Mouse (Mus musculus) CH12.LX (cell line): ENCODE measurements around the gene Nprl3. TPM values are rescaled to one million over a fixed set of nuclear protein-coding genes. Genes with fewer than 3 reads are reported as not detected.
A peak's percentile ranks its signal among the peaks of the same experiment; 100 is the strongest.

ENCODE experiments used
- DNase-seq: peaks from one replicate; pipeline ENCODE4 v3.0.0-alpha.2; 2013; ENCODE audit errors: extremely low read depth
- H3K27ac ChIP-seq: 2 replicates; pipeline ENCODE4 v1.5.1; 2012; ENCODE audit warnings: low read depth, mild to moderate bottlenecking, control low read depth, moderate library complexity; ENCODE audit not compliant: insufficient read depth
- H3K27me3 ChIP-seq: replicated peaks from 2 replicates; pipeline ENCODE3; 2012; ENCODE audit warnings: inconsistent platforms
- H3K36me3 ChIP-seq, 2 experiments: replicated peaks in 1 of 2; 2 replicates each; pipeline versions ENCODE3 to v1.6.1; 2012; ENCODE audit warnings: inconsistent platforms in 1 of 2, low read length in 1 of 2, mild to moderate bottlenecking in 1 of 2, mixed read lengths in 1 of 2, moderate library complexity in 1 of 2; ENCODE audit not compliant: control insufficient read depth in 1 of 2, insufficient read depth in 1 of 2
- H3K4me1 ChIP-seq, 2 experiments: 2 replicates each; pipeline ENCODE4 v1.6.1; 2012; ENCODE audit warnings: inconsistent platforms in 1 of 2, moderate library complexity in 1 of 2; ENCODE audit not compliant: insufficient read depth in 2 of 2, control insufficient read depth in 1 of 2
- H3K4me2 ChIP-seq: 2 replicates; pipeline ENCODE4 v1.6.1; 2012; ENCODE audit warnings: low read depth, mild to moderate bottlenecking, control low read depth; ENCODE audit not compliant: poor library complexity, insufficient read depth, severe bottlenecking
- H3K4me3 ChIP-seq, 3 experiments: fragments of 150-350 bp in 1 of 3; sonication (generic) in 1 of 3; replicated peaks in 1 of 3; 2 replicates each; pipeline versions ENCODE3 to v1.5.1; 2011 to 2012; ENCODE audit warnings: low read depth in 2 of 3, low read length in 2 of 3, mild to moderate bottlenecking in 2 of 3, moderate library complexity in 2 of 3, control low read depth in 1 of 3, improper control_type of control experiment in 1 of 3, inconsistent platforms in 1 of 3, mixed read lengths in 1 of 3; ENCODE audit not compliant: poor library complexity in 1 of 3
- H3K79me2 ChIP-seq: replicated peaks from 2 replicates; pipeline ENCODE4 v1.6.1; 2012; ENCODE audit warnings: mild to moderate bottlenecking, moderate library complexity; ENCODE audit not compliant: control insufficient read depth, poor library complexity, insufficient read depth, severe bottlenecking; ENCODE audit errors: extremely low read depth
- H3K9ac ChIP-seq: 2 replicates; pipeline ENCODE4 v1.6.1; 2012; ENCODE audit warnings: low read depth, mild to moderate bottlenecking, control low read depth, moderate library complexity; ENCODE audit not compliant: insufficient read depth
- H3K9me3 ChIP-seq: replicated peaks from 2 replicates; pipeline ENCODE3; 2012; ENCODE audit warnings: low read length, inconsistent platforms, mixed read lengths
- CTCF ChIP-seq, 2 experiments: IDR thresholded peaks in 1 of 2; conservative IDR thresholded peaks in 1 of 2; 2 replicates each; pipeline ENCODE4 v1.5.1; 2011 to 2012; ENCODE audit warnings: low read depth in 2 of 2, low read length in 2 of 2, improper control_type of control experiment in 1 of 2, inconsistent platforms in 1 of 2, mild to moderate bottlenecking in 1 of 2, moderate library complexity in 1 of 2
- E2F4 ChIP-seq: IDR thresholded peaks from 2 replicates; pipeline ENCODE4 v1.6.1; 2011; ENCODE audit warnings: low read depth, low read length, improper control_type of control experiment; ENCODE audit not compliant: insufficient replicate concordance
- ELF1 ChIP-seq: IDR thresholded peaks from 2 replicates; pipeline ENCODE4 v1.6.1; 2014; ENCODE audit warnings: low read depth, mild to moderate bottlenecking, inconsistent platforms, low read length, improper control_type of control experiment
- ETS1 ChIP-seq: conservative IDR thresholded peaks from 2 replicates; pipeline ENCODE4 v1.6.1; 2012; ENCODE audit warnings: low read depth, mild to moderate bottlenecking, inconsistent platforms, low read length, improper control_type of control experiment, moderate library complexity
- KAT2A ChIP-seq: IDR thresholded peaks from 2 replicates; pipeline ENCODE4 v1.6.1; 2012; ENCODE audit warnings: low read length, improper control_type of control experiment, inconsistent platforms; ENCODE audit not compliant: insufficient replicate concordance
- MAX ChIP-seq: IDR thresholded peaks from 2 replicates; pipeline ENCODE4 v1.6.1; 2011; ENCODE audit warnings: low read length, improper control_type of control experiment
- MEF2A ChIP-seq: IDR thresholded peaks from 2 replicates; pipeline ENCODE4 v1.6.1; 2014; ENCODE audit warnings: low read depth, mild to moderate bottlenecking, inconsistent platforms, low read length, improper control_type of control experiment, borderline replicate concordance
- NRF1 ChIP-seq: IDR thresholded peaks from 2 replicates; pipeline ENCODE4 v1.6.1; 2014; ENCODE audit warnings: low read depth, mild to moderate bottlenecking, inconsistent platforms, low read length, improper control_type of control experiment, moderate library complexity
- POLR2A ChIP-seq: IDR thresholded peaks from 2 replicates; pipeline ENCODE4 v1.6.1; 2011; ENCODE audit warnings: low read depth, mild to moderate bottlenecking, improper control_type of control experiment, low read length
- POLR2AphosphoS2 ChIP-seq: IDR thresholded peaks from 2 replicates; pipeline ENCODE4 v1.6.1; 2011; ENCODE audit warnings: low read depth, low read length, improper control_type of control experiment
- SIN3A ChIP-seq: IDR thresholded peaks from 2 replicates; pipeline ENCODE4 v1.6.1; 2012; ENCODE audit warnings: low read length, improper control_type of control experiment, inconsistent platforms
- TBP ChIP-seq: conservative IDR thresholded peaks from 2 replicates; pipeline ENCODE4 v1.6.1; 2011; ENCODE audit warnings: low read depth, low read length, improper control_type of control experiment
- UBTF ChIP-seq: IDR thresholded peaks from 2 replicates; pipeline ENCODE4 v1.6.1; 2012; ENCODE audit warnings: low read depth, mild to moderate bottlenecking, inconsistent platforms, low read length, improper control_type of control experiment, moderate library complexity
- USF2 ChIP-seq: conservative IDR thresholded peaks from 2 replicates; pipeline ENCODE4 v1.6.1; 2011; ENCODE audit warnings: low read depth, low read length, improper control_type of control experiment
- ZKSCAN1 ChIP-seq: IDR thresholded peaks from 2 replicates; pipeline ENCODE4 v1.6.1; 2012; ENCODE audit warnings: low read depth, inconsistent platforms, low read length, improper control_type of control experiment, borderline replicate concordance
- dilution Hi-C: fragments of 300-500 bp; cut with MboI; formaldehyde crosslinking; loops from 2 replicates; pipeline ENCODE4 v1.14.3; 2020; ENCODE audit warnings: low sequenced_read_pairs; ENCODE audit not compliant: extremely low pct_unique_long_range_greater_than_20kb, extremely low pct_ligation_motif_present
- in situ Hi-C: fragments of 300-500 bp; cut with MboI; formaldehyde crosslinking; loops from 3 replicates; pipeline ENCODE4 v1.14.3; 2019; ENCODE audit warnings: low sequenced_read_pairs, low pct_ligation_motif_present, low pct_unique_long_range_greater_than_20kb, mixed read lengths
- polyA plus RNA-seq: library from polyadenylated mRNA; unstranded; fragments of >175 nt; gene quantifications from 2 replicates; pipeline ENCODE4 v1.2.1, GENCODE M21; 2012; ENCODE audit warnings: low read depth; ENCODE audit not compliant: insufficient read length
- total RNA-seq, 2 experiments: library from RNA; depleted of rRNA; stranded (reverse); fragments of 300-350 nt in 1 of 2; fragments of >200 nt in 1 of 2; gene quantifications; 2 replicates each; pipeline ENCODE4 v1.2.3; 2012 to 2014

Gene Nprl3
- total and polyA plus RNA-seq, 3 experiments: 47.9 to 79.8 (median 51.7) TPM

- DNase-seq: no peak
- Histone ChIP-seq H3K9ac (no peak overlapping the region), H3K9me3 (peaks cover 2% of the 10 kb centered on the region), H3K27ac (no peak overlapping the region), H3K4me1 (peaks cover 9 to 27% of the 10 kb centered on the region in 2 experiments), H3K36me3 (peaks cover 6 to 50% of the 10 kb centered on the region in 2 experiments), H3K4me3 (no peak overlapping the region), H3K79me2 (no peaks in the 10 kb centered on the region), H3K27me3 (no peaks in the 10 kb centered on the region), H3K4me2 (no peak overlapping the region)
- in situ Hi-C loops (loop anchor here (10.0 kb wide), 2 partner anchors 46 to 116 kb away; partner anchors contain the start of gene Hbq1a), dilution Hi-C loops (no loop called here)
- TF ChIP-seq E2F4 (no peak), ZKSCAN1 (no peak), SIN3A (no peak), USF2 (no peak), UBTF (no peak), CTCF (conservative IDR thresholded peaks at IDR 0.05 in 1 of 2, IDR thresholded peaks at IDR 0.05 in 1 of 2; ENCODE audit: low read depth in 2 of 2, low read length in 2 of 2) (no peak), MEF2A (no peak), ETS1 (no peak), KAT2A (no peak), MAX (no peak), NRF1 (no peak), POLR2A (no peak), POLR2AphosphoS2 (no peak), TBP (no peak)
Observed at GRCm38 (mm10) chr11:32188881-32189280, 78.6 kb downstream of the Nprl3 start.

GRCm38 (mm10) chr11:32187256-32187655 is 80.3 kb downstream of the Nprl3 start:
- Histone ChIP-seq H3K36me3 (peaks cover 2 to 34% of the 10 kb centered on the region in 2 experiments), H3K79me2 (no peaks in the 10 kb centered on the region), H3K27me3 (no peaks in the 10 kb centered on the region), H3K9ac (no peak overlapping the region), H3K4me3 (no peak overlapping the region), H3K27ac (no peak overlapping the region), H3K4me2 (no peak overlapping the region), H3K4me1 (peaks cover 9 to 19% of the 10 kb centered on the region in 2 experiments), H3K9me3 (peaks cover 4% of the 10 kb centered on the region)
- dilution Hi-C loops (no loop called here), in situ Hi-C loops (loop anchor here (10.0 kb wide), 2 partner anchors 48 to 118 kb away; partner anchors contain the start of gene Hbq1a)
- no peak for DNase-seq
- no peak for TF ChIP-seq ELF1
- TF ChIP-seq CTCF (conservative IDR thresholded peaks at IDR 0.05 in 1 of 2, IDR thresholded peaks at IDR 0.05 in 1 of 2; ENCODE audit: low read depth in 2 of 2, low read length in 2 of 2): peak; percentile 25 to 39; a peak in 2 of 4 replicates
